Mouse (Mus musculus) T-helper 17 cell (primary cell): ENCODE measurements around the gene Sema6d.

Source experiments
- in situ Hi-C, 2 experiments: fragments of 300-600 bp; cut with MboI, MseI; formaldehyde crosslinking; loops; 1 replicate in 1 of 2; 2 replicates in 1 of 2; pipeline ENCODE4 v1.15.1; 2025; ENCODE audit warnings: high pct_unique_total_duplicates in 2 of 2

The Sema6d gene

GRCm38 (mm10) chr2:124612276-124612675, 522.5 kb downstream of the Sema6d start:
- in situ Hi-C loops, result loop anchor here in 1 of 2 experiments (10.0 kb wide), 1 partner anchor 313 kb away; no protein-coding TSS in a partner anchor

DNA sequence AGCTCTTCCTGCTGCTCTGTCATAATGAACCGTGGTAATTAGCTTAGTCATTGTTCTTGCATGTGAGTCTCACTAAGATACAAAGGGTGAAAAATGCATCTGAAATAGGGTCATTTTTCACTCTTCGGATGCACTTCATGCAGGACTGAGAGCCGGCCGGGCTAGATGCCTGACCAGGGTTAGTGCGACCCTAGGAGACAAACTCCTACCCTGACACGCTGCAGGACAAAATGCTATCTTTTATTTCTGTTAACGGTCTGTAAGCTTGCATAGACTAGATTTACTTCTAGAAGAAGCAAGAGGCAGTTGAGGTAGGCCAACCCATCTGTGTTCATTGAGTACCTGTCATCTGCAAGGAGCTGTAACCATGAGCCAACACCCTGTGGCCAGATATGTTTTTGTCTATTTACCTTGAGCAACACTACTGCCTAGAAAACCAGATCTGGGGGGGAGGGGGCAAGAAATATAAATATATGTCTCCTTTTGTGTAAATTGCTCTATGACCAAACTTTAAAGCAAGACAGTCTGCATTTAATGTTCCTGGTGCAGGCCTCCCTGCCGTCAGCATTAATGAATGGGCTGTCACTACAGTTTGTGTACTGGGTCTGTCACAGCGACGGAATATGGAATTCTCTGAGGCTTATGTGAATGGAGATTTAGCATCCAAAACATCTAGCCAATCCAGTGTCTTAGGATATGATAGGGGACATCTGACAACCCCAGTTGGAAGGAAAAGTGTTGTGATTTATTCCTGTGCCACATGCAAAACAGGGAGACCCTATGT, 523.1 kb downstream of the Sema6d start:
- in situ Hi-C loops, result loop anchor here in 1 of 2 experiments (10.0 kb wide), 1 partner anchor 312 kb away; no protein-coding TSS in a partner anchor

DNA sequence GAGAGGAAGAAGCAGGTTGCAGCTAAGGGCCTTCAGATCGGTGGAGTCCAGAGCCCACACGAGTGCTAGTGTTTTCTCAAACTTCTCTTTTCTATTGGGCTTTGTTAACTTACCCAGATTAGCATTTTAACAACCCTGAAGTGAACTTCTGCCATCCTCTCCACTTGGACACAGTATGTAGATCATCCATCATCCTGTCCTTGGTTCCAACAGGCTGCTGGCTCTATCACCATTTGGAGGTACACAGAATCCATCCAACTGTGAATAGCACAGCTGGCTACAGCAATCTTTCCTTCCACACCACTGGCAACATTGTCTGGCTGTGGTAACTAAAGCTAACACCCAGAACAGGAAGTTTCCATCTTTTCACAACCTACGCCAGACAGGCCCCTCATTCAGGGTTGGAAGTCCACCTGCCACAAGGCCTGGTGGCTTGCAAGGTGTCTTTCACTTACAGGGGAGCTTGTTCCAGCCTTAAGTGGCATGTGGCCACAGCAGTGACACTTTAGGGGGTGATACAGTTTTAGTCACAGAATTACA, 524.0 kb downstream of the Sema6d start:
- in situ Hi-C loops, result loop anchor here in 1 of 2 experiments (10.0 kb wide), 1 partner anchor 311 kb away; no protein-coding TSS in a partner anchor

DNA sequence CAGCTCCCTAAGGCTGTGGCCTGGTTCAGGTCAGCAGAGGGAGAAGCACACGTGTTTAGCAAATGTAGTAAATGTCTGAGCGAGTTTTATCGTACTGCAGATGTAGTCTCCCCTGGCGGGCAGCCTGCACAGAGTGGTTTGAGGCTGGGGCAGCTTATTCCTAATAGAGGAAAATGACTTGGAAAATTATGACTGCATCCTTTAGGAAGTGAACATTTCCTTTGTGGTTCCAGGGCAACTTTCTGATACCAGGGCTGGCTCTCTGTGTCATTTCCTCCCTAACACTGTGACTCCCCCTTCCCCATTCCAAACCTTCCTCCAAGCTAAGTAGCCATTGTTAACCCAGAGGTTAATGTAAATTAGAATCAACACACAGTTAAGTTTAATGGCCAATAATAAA, 527.0 kb downstream of the Sema6d start:
- in situ Hi-C loops, result loop anchor here in 1 of 2 experiments (10.0 kb wide), 1 partner anchor 308 kb away; no protein-coding TSS in a partner anchor

- in situ Hi-C loops, result loop anchor here in 1 of 2 experiments (10.0 kb wide), 1 partner anchor 307 kb away; no protein-coding TSS in a partner anchor
Measured at GRCm38 (mm10) chr2:124617440-124617839, 527.7 kb downstream of the Sema6d start.

DNA sequence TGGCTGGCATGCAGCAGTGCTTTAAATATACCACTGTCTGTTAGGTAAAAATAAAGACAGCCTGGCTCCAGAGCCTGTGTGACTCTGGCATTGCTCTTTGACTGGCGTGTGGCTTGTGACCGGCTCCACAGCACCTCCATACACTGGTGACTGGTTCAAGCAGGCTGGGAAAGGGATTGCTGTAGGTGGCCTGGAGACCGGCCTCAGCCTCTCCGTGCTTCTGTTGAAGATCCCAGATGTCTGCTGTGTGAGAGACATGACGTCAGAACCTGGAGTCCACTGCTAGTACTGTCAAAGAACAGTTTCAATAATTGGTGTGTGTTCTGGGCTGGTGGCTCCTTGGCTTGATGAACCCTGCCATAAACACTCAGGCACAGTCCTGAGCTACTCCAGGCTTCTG, 528.3 kb downstream of the Sema6d start:
- in situ Hi-C loops, result loop anchor here in 1 of 2 experiments (10.0 kb wide), 1 partner anchor 307 kb away; no protein-coding TSS in a partner anchor

GRCm38 (mm10) chr2:124618526-124619219, 528.9 kb downstream of the Sema6d start:
- in situ Hi-C loops, result loop anchor here in 1 of 2 experiments (10.0 kb wide), 1 partner anchor 306 kb away; no protein-coding TSS in a partner anchor

- in situ Hi-C loops, result no loop called here
Measured at GRCm38 (mm10) chr2:124620470-124620869, 530.7 kb downstream of the Sema6d start.

GRCm38 (mm10) chr2:124621972-124622621, 532.3 kb downstream of the Sema6d start:
- in situ Hi-C loops, result no loop called here

- in situ Hi-C loops, result no loop called here
Measured at GRCm38 (mm10) chr2:124624247-124624929, 534.6 kb downstream of the Sema6d start.

GRCm38 (mm10) chr2:124626425-124626824, 536.7 kb downstream of the Sema6d start:
- in situ Hi-C loops, result no loop called here

GRCm38 (mm10) chr2:124627664-124628063, 537.9 kb downstream of the Sema6d start:
- in situ Hi-C loops, result no loop called here

- in situ Hi-C loops, result no loop called here
Measured at GRCm38 (mm10) chr2:124628701-124629100, 538.9 kb downstream of the Sema6d start.

GRCm38 (mm10) chr2:124634400-124634998, 544.7 kb downstream of the Sema6d start:
- in situ Hi-C loops, result loop anchor here in 1 of 2 experiments (10.0 kb wide), 1 partner anchor 1090 kb away; the partner anchor contains the start of gene Shc4

DNA sequence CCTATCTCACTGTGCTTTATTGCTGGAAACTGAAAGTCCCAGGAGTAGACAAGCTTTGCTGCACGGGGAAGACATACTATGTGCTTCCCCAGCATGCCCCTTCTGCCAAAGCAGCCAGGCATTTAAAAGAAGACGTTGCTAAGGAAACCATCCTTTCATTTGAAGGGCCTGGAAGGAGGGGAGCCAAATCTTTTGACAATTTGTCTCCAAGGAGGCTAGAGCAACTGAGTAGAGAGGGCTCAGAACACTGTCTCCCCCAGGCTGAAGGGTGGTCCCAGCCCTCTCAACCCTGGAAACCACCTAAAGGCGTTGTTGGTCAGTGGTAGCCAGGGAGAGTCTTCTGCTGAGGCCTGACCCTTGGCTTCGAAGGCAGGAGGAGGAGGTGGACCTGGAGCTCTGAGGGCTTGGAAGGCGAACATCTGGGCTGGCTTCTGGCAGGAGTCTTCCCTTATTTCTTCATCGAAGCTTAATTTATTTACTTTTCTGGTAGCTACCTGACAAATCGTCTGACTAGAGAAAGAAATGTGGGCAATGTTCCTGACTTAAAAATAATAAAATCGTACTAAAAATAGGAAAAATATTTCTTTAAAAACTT, 545.6 kb downstream of the Sema6d start:
- in situ Hi-C loops, result loop anchor here in 1 of 2 experiments (10.0 kb wide), 1 partner anchor 1089 kb away; the partner anchor contains the start of gene Shc4

- in situ Hi-C loops, result loop anchor here in 1 of 2 experiments (10.0 kb wide), 1 partner anchor 1088 kb away; the partner anchor contains the start of gene Shc4
Measured at GRCm38 (mm10) chr2:124637080-124637479, 547.3 kb downstream of the Sema6d start.

- in situ Hi-C loops, result loop anchor here in 1 of 2 experiments (10.0 kb wide), 1 partner anchor 1085 kb away; the partner anchor contains the start of gene Shc4
Measured at GRCm38 (mm10) chr2:124639221-124639963, 549.6 kb downstream of the Sema6d start.

DNA sequence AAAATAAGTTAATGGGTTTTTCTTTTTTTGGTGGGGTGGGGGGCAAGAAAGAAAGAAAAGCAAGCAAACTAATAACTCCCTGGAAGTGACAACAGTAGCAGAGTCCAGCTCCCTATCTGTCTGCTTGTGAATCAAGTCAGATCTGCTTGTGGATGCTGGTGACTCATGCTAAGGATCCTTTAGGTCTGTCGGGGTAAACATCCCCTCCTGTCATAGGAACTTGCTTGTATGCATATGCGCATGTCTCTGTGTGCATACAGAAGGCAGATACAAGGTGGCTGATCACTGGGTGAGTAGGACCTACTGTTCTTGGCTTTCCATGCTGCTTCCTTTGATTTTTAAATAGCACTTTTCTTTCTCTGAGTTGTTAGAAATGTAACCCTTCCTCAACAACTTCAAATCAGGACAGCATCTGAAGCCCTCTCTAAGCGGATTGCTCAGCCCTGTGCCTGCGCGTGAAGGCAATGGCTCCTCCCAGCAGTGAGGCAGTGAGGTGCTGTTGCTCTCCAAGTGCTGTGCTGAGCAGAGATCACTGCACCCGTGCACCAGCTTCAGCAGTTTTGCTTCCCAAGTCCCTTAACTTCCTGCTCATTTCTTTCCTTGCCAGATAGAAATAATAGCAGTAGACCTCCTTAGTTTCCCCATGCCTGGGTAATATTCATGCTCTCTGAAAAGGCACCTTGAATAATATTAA, 550.9 kb downstream of the Sema6d start:
- in situ Hi-C loops, result no loop called here
